Mouse (Mus musculus): ENCODE results near the gene Sucla2.

DNA sequence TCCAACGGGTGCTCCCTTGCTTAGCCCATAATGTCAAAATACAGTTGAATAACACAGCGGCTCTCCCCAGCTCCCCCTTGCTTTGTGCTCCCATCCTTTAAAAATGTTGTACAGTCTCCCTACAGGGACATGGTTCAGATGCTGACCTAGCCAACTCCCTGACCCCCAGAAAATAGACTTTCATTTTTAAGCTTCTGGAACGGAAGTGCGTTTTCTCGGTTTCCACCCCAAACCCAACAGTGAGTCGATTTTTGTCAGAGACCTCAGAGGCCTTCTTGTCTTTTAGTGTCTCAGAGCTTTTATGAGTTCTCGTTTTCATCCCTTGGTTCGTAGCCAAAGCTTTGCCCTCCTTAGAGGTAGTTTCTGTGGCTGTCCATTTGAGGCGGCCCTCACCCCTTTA is 23.8 kb upstream of the Sucla2 start:
- no peak for TF ChIP-seq POLR2A (IDR thresholded peaks at IDR 0.05; ENCODE audit: borderline replicate concordance, extremely low read depth, low read depth, low read length)
- no peak for TF ChIP-seq CTCF (IDR thresholded peaks at IDR 0.05; ENCODE audit: insufficient read depth, low read length)
